ENCODE assay signal across 1 mouse cellular context in genomic region chr11:98854116-98854515, GRCm38 (mm10).
A peak's percentile ranks its signal among the peaks of the same experiment; 100 is the strongest.
TF ChIP-seq lines count a peak whose summit lies in the region.

No protein-coding gene starts in this region.

TF ChIP-seq in myocyte, 11 proteins besides CTCF, POLR2A, EP300 and RAD21:
- no peak for TF ChIP-seq SRF (IDR thresholded peaks at IDR 0.05; ENCODE audit: control insufficient read depth, insufficient read length, low read depth)
- no peak for TF ChIP-seq TCF12 (IDR thresholded peaks at IDR 0.05; ENCODE audit: insufficient read depth, poor library complexity, severe bottlenecking)
- peak; percentile 2 for TF ChIP-seq POLR2AphosphoS2 (IDR thresholded peaks at IDR 0.05; ENCODE audit: insufficient read length, low read depth)
- TF ChIP-seq USF1 (IDR thresholded peaks at IDR 0.05; ENCODE audit: low read depth) = no peak
- no peak for TF ChIP-seq E2F4 (IDR thresholded peaks at IDR 0.05; ENCODE audit: insufficient read depth)
- TF ChIP-seq MAX (IDR thresholded peaks at IDR 0.05; ENCODE audit: low read depth) = no peak
